Mouse (Mus musculus) thymus, adult 18-20 months (tissue): ENCODE results near the gene Prrc2b.

Source experiments
- DNase-seq, 2 experiments: peaks; one replicate each; pipeline ENCODE4 v3.0.0; 2022; ENCODE audit warnings: mixed read lengths in 2 of 2

Gene Prrc2b

GRCm38 (mm10) chr2:32137667-32138266, 13.1 kb upstream of the Prrc2b start:
- peak; percentile 90 to 97 for DNase-seq

DNA sequence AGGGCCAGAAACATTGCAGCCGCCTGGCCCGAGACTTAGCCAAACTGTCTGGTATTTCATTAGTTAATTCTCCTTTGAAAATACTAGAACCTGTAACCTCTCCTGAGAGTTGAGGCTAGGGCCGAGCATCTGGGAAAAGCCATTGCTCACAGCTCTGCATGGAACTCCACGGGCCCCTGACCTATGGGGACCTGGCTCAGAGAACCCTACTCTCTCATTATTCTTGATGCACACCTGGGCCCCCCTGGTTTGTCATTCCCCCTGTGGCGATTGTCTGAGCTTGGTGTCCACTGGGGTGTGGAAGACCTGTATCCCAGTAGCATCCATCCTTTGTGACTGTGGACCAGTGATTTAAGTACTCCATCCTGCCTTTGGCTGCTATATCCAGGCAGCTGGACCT, 11.5 kb upstream of the Prrc2b start:
- DNase-seq, result no peak

- DNase-seq, result no peak
Measured at GRCm38 (mm10) chr2:32140498-32140934, 10.4 kb upstream of the Prrc2b start.

GRCm38 (mm10) chr2:32141602-32142001, 9.3 kb upstream of the Prrc2b start:
- DNase-seq, result no peak

GRCm38 (mm10) chr2:32142368-32142767, 8.5 kb upstream of the Prrc2b start:
- no peak for DNase-seq

- no peak for DNase-seq
Measured at GRCm38 (mm10) chr2:32144633-32145032, 6.2 kb upstream of the Prrc2b start.

DNA sequence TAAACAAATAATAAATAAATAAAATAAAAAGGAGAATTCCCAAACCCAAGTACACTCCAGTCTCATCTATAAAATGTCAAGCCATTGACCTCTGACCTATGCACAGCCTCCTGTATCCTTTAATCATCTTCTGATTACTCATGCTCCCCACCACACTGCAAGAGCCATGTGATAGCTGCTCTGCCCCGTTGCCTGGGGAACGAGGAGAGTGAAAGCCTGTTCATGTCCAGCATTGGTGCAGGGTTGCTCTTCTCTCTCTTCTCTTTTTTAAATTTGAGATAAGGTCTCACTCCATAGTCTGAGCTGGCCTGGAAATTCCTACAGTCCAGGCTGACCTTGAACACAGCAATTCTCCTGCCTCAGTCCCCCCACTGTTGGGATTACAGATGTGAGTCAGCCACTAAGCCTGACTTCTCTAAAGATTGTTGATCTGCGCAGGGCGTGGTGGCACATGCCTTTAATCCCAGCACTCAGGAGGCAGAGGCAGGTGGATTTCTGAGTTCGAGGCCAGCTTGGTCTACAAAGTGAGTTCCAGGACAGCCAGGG, 4.2 kb upstream of the Prrc2b start:
- DNase-seq, result no peak

- DNase-seq, result no peak
Measured at GRCm38 (mm10) chr2:32150135-32150534, 747 bp upstream of the Prrc2b start.

DNA sequence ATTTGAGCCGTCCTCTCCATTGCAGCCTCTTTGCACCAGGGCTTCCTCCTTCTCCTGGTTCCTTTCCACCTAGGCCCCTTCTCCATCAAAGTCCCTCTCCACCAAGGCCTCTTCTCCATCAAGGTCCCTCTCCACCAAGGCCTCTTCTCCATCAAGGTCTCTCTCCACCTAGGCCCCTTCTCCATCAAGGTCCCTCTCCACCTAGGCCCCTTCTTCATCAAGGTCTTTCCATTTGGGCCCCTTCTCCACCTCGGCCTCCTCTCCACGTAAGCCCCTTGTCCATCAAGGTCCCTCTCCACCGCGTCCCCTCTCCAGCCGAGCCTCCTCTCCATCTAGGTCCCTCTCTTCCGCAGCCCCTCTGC, 339 bp upstream of the Prrc2b start:
- peak in 1 of 2 experiments; percentile 69 for DNase-seq

- DNase-seq, result peak in 1 of 2 experiments; percentile 61
Measured at GRCm38 (mm10) chr2:32151660-32152366, 931 bp downstream of the Prrc2b start.

GRCm38 (mm10) chr2:32152367-32153034, 1.6 kb downstream of the Prrc2b start:
- no peak for DNase-seq

DNA sequence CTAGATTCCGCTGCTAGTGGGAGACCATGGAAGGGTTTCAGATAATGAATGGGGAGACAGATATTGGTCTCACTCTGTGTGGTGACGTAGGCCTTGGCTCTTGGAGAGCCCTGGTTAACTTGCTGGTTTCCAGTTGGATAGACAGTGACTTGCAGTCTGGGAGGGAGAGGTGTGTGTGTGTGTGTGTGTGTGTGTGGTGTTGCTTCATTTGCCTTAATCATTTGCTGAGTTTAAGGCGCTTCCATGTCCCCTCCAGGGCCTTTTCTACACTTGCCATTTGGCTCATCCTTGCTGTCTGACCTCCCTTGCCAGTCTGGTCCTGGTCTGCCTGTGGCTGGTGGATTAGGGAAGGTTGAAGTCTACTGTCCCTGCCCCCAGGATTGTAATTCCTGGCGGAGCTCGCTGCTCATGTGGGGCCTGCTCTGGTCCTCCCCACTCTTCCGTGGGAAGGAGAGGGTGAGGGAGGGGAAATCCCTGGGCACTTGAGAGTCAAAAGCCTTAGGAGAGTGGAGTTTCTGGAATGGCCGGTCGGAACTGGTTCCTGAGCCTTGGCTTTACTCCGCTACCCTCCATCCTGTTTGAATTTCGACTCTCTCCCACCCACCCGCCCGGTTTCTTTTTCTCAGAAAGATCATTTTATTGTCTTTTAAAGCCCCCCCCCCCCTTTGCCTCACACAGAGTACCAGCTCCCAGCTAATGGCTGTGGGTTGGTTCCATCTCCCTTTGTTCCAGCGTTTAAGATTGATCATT, 2.3 kb downstream of the Prrc2b start:
- no peak for DNase-seq

DNA sequence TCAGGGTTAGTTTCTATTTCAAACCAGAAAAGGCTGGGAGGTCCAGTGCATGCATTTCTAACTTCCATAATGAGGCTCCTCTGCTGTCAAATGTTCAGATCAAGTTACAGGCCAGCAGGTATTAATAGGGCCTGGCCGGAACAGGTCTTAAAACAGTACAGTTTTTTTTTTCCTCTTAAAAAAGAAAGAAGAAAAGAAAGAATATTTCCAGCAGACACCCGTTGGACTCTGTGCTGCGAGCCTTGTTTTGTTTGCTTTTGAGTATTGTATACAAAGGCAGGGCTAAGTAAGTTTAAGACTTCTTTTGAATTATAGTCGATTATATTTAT, 2.9 kb downstream of the Prrc2b start:
- DNase-seq, result no peak

- DNase-seq, result no peak
Measured at GRCm38 (mm10) chr2:32154334-32154997, 3.6 kb downstream of the Prrc2b start.

DNA sequence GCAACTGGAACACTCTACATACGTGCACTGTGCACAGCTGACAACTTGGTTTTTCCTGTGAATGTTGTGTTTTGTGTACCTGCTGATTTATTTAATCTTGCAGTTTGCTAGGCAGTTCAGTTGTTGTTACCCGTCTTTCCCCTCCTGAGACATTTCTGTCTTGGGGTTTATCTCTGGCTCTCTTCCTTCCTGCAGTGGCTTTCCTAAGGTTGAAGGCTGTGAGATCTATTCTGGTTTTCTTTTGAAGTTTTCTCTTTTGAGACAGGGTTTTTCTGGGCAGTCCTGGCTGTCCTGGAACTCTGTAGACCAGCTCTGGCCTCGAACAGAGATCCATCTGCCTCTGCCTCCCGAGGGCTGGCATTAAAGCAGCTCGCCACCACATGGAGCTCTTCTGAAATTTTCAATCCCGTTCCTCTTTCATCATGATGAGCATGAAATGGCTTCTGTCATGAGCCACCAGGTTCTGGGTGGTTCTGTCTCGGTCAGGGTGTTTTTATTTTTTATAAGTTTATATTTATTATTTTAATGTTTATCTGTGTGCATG, 4.2 kb downstream of the Prrc2b start:
- DNase-seq, result no peak

DNA sequence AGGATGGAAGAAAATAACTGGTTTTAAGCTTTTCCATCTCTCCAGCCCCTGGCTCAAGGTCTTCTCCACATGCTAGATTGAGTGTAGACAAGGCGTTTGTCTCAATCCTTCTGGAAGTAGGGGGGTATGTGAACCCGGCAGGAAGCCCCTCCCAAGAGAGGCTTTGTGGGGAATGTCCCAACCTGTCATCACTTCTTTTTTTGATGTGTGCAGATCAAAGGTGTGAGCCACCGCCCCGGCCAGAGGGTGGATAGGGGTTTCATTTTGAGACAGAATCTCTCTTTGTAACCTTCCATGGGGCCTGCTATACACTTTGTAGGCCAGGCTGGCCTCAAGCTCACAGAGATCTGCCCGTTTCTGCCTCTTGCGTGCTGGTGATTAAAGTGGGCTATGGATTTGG, 4.7 kb downstream of the Prrc2b start:
- DNase-seq, result no peak

DNA sequence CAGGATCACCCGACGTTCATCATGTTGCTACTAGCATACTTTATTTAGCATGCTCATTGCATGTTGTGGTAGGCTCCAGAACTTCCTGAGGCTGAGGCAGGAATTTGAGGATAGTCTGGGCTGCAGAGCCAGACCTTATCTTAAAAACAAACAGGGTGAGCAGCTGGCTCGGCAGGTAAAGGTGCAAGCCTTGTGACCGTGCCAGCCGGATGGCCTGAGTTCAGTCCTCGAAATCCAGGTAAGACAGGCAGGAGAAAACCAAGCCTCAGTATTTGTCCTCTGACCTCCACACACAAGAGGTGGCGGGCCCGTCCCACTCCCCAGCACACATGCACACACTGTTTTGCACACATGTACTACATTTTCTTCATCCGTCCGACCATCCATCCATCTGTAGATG, 5.8 kb downstream of the Prrc2b start:
- DNase-seq, result no peak

- DNase-seq, result no peak
Measured at GRCm38 (mm10) chr2:32157328-32157727, 6.4 kb downstream of the Prrc2b start.

GRCm38 (mm10) chr2:32158616-32159239, 7.8 kb downstream of the Prrc2b start:
- no peak for DNase-seq

- DNase-seq, result no peak
Measured at GRCm38 (mm10) chr2:32160525-32160924, 9.6 kb downstream of the Prrc2b start.

DNA sequence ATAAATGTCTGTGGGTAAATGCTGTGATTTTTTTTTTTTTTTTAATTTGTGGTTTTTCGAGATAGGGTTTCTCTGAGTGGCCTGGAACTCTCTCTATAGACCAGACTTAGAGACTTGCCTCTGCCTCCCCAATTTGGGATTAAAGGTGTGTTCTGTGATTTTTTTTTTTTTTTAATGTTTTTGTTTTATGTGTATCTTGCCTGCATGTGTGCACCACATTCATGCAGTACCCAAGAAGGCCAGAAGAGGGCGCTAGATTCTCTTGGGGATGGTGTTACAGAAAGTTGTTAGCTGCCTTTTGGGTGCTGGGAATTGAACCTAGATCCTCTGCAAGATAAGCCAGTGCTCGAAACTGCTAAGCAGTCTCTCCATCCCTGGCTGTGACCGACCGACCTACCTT, 10.1 kb downstream of the Prrc2b start:
- no peak for DNase-seq

DNA sequence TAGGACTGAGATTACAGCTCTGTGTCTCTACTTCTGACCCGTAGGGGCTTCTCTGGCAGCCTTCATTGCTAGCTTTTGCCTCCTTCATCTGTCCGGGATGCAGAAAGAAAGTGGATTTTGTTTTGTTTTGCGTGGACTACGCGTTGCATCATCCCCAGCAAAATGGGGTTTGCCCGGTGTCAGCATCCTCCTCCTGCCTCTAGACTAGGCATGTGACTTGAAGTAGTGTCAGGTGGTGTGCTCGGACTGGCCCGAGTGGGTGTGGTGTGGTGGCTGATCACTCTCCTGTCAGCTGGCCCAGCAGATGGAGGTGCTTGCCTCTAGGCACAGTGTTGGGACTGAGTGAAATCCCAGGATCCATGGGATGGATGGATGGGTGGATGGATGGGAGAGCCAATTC, 11.2 kb downstream of the Prrc2b start:
- DNase-seq, result no peak
